Mouse (Mus musculus) left cerebral cortex, adult 2 months (tissue): ENCODE measurements around the gene Lrrc72. TPM values are rescaled to one million over a fixed set of nuclear protein-coding genes. Genes with fewer than 3 reads are reported as not detected.

Source experiments
- DNase-seq, 2 experiments: peaks; one replicate each; pipeline ENCODE4 v3.0.0; 2021 to 2022; ENCODE audit warnings: low spot score in 2 of 2, mixed read lengths in 1 of 2; ENCODE audit errors: extremely low spot score in 1 of 2
- H3K27ac ChIP-seq: fragments of 200-600 bp; 2 replicates; pipeline ENCODE4 v1.8.1; 2022
- H3K4me3 ChIP-seq: fragments of 200-600 bp; 2 replicates; pipeline ENCODE4 v1.8.1; 2022
- CTCF ChIP-seq: fragments of 200-600 bp; IDR thresholded peaks from 2 replicates; pipeline ENCODE4 v1.8.1; 2022; ENCODE audit warnings: antibody characterized with exemption, mild to moderate bottlenecking, moderate library complexity
- intact Hi-C: fragments of 180-260 bp; cut with DNase I; formaldehyde crosslinking; loops from one replicate; pipeline ENCODE4 v1.15.1; 2025
- total RNA-seq, 2 experiments: library from RNA; stranded (reverse); gene quantifications; 2 replicates each; pipeline ENCODE4 v1.2.3; 2021

The Lrrc72 gene
- total RNA-seq, 2 experiments from 2014 or later, result not detected

DNA sequence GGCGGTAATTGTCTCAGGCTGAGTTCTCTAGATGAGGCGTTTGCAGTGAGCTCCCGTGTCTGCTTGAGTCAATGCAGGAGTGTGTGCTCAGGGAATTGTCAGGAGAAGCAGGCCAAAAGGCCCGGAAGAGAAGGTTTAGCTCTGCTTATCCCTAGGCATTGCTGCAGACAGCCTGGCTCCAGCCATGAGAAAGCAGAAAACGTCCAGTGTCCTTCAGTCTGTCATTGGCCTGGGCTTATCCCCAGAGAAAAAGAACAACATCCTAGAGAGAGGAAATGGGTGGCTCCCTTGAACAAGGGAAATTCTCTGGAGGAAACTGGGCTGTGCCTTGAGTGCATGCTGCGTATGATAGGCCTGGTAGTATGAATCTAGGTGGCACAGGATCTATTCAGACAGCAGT lies 70.6 kb downstream of the Lrrc72 start:
- intact Hi-C loops, result loop anchor here (2.0 kb wide), 1 partner anchor 62 kb away; no protein-coding TSS in a partner anchor
- Histone ChIP-seq H3K4me3 (no peak overlapping the region), H3K27ac (no peak overlapping the region)
- DNase-seq, result no peak
- no peak for TF ChIP-seq CTCF

DNA sequence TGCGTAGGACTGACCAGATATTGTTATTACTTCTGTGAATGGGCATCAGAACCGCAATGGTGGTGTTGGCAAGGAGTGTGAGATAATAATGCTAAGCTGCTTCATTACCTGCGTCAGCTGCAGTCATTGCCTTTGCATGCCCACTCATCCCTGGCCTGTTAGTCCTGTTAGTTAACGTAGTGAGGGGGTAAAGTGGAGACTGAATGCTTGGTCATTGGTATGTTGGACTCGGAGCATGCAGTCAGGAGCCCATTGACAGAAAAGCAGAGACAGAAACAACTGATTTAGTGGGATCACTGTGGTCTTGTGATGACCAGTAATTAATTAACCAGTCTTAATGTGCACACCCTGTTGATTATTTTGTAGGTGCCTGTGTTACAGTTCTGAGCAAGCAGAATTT lies 76.0 kb downstream of the Lrrc72 start:
- TF ChIP-seq CTCF, result no peak
- Histone ChIP-seq H3K4me3 (no peak overlapping the region), H3K27ac (no peak overlapping the region)
- intact Hi-C loops, result no loop called here
- DNase-seq, result no peak

- intact Hi-C loops, result no loop called here
- DNase-seq, result no peak
- Histone ChIP-seq H3K27ac (no peak overlapping the region), H3K4me3 (no peak overlapping the region)
- TF ChIP-seq CTCF, result no peak
These were observed 87.9 kb downstream of the Lrrc72 start for GRCm38 (mm10) chr12:36165299-36165698.

DNA sequence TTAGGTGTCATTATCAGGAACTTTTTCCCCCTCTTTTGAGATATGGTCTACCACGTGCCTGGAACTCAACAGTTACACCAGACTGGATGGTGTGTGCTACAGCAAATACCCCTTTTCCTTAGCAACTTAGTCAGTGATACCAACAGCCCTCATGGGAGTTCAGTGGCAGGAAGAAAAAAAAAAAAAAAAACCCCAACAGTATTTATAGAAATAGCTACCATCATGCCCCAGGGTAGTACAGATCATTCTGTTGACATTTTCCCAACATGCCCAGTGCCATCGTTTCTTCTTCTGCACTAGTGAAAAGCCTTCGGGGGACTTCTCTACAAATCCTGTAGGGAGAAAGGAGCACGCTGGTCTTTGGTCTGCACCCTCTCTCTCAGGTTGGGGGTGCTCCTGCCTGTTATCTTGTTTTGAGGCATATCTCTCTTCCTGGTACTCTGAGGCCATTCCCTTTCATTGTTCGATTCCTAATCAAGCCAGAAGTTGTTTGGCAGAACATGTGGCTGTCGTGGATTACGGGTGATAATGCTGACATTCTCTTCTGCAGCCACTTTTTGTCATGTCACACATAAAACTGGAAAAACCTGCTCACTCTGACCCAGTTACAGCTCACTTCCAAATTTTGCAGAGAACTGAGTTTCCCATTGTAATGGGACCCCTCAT lies 88.9 kb downstream of the Lrrc72 start:
- DNase-seq, result no peak
- Histone ChIP-seq H3K4me3 (no peak overlapping the region), H3K27ac (no peak overlapping the region)
- no peak for TF ChIP-seq CTCF
- intact Hi-C loops, result no loop called here

Other genes starting within 250 kb of the Lrrc72 start
- 100 to 1,000 TPM; 197 to 200 TPM for gene Tspan13, start 210.9 kb downstream of the Lrrc72 start, total RNA-seq
- 10 to 100 TPM; 51.9 to 53.7 TPM for gene Ankmy2, start 96.3 kb downstream of the Lrrc72 start, total RNA-seq
- gene Bzw2, start 95.3 kb downstream of the Lrrc72 start, total RNA-seq, result 10 to 100 TPM; 45.3 to 47.2 TPM
- gene Sostdc1, start 60.7 kb upstream of the Lrrc72 start, total RNA-seq, result 1 to 10 TPM; 2.0 to 2.9 TPM
- 10 to 100 TPM; 10.8 to 10.9 TPM for gene Ispd, start 128.1 kb upstream of the Lrrc72 start, total RNA-seq
- gene D630036H23Rik, start 128.8 kb upstream of the Lrrc72 start, total RNA-seq, result 1 to 10 TPM; 1.4 to 1.9 TPM